Mouse (Mus musculus): ENCODE data around the gene Ankrd44.

GRCm38 (mm10) chr1:54665582-54666405 is 260.4 kb downstream of the Ankrd44 start:
- peak; percentile 92 for TF ChIP-seq CTCF (IDR thresholded peaks at IDR 0.05)
- no peak for TF ChIP-seq POLR2A (IDR thresholded peaks at IDR 0.05; ENCODE audit: insufficient read depth, low read depth, low read length)
- no peak for TF ChIP-seq EP300 (IDR thresholded peaks at IDR 0.05; ENCODE audit: insufficient read depth, low read depth, low read length)

Measured in heart, adult 2 months (tissue).